Mouse (Mus musculus) heart, postnatal 10 days (tissue): ENCODE data around the gene Glrx2. TPM values are rescaled to one million over a fixed set of nuclear protein-coding genes. Genes with fewer than 3 reads are reported as not detected.
"Not testable (repeated sequence)": the region's sequence is repeated elsewhere in the genome, so short reads cannot be mapped to it uniquely, and the experiment has no call there.

Experiments
- DNase-seq, 2 experiments: peaks; one replicate each; pipeline ENCODE4 v3.0.0; 2021
- intact Hi-C: fragments of 180-260 bp; cut with DNase I; formaldehyde crosslinking; loops from one replicate; pipeline ENCODE4 v1.15.1; 2025
- total RNA-seq, 2 experiments: library from RNA; stranded (reverse); gene quantifications; 2 replicates each; pipeline ENCODE4 v1.2.3; 2021

Gene Glrx2
- 10 to 100 TPM; 74.7 to 84.3 TPM for total RNA-seq

DNA sequence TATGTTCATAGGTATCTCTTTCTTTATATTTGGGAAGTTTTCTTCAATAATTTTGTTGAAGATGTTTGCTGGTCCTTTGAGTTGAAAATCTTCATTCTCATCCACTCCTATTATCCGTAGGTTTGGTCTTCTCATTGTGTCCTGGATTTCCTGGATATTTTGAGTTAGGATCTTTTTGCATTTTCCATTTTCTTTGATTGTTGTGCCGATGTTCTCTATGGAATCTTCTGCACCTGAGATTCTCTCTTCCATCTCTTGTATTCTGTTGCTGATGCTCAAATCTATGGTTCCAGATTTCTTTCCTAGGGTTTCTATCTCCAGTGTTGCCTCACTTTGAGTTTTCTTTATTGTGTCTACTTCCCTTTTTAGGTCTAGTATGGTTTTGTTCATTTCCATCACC lies at the start of gene Glrx2:
TSS of gene Glrx2 (plus strand) at position 301 of the 400 bp plus-strand sequence.
- DNase-seq, intact Hi-C loops: not testable (repeated sequence)

- DNase-seq = no peak
- intact Hi-C loops = loop anchor here (10.0 kb wide), 1 partner anchor 1711 kb away; no protein-coding TSS in a partner anchor
Observed at GRCm38 (mm10) chr1:143675734-143676361, 40.3 kb upstream of the Glrx2 start.

DNA sequence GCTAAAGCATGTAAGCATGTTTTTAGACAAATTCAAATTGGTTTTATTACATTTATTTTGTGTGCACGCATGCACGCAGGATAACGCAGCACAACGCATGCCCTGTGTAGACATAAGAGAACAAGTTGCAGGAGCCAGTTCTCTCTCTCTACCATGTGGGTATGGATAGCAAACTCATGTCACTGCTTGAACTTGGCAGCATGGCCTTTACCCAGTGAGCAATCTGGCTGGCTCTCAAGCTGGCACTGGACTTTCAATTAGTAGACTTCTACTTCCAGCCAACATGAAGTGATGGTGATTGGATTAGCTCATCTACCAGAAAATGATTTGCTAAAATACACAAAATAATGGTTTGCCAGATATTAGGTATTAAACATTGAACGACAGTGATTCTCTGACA lies 35.0 kb upstream of the Glrx2 start:
- intact Hi-C loops = no loop called here
- DNase-seq = peak; percentile 69 to 74

GRCm38 (mm10) chr1:143684849-143685248 lies 31.3 kb upstream of the Glrx2 start:
- no peak for DNase-seq
- intact Hi-C loops = no loop called here

- intact Hi-C loops = loop anchor here (1.0 to 2.0 kb wide), 2 partner anchors 38 to 75 kb away; partner anchors contain the start of genes Trove2 and Uchl5
- no peak for DNase-seq
Observed at GRCm38 (mm10) chr1:143701736-143702135, 14.4 kb upstream of the Glrx2 start.

DNA sequence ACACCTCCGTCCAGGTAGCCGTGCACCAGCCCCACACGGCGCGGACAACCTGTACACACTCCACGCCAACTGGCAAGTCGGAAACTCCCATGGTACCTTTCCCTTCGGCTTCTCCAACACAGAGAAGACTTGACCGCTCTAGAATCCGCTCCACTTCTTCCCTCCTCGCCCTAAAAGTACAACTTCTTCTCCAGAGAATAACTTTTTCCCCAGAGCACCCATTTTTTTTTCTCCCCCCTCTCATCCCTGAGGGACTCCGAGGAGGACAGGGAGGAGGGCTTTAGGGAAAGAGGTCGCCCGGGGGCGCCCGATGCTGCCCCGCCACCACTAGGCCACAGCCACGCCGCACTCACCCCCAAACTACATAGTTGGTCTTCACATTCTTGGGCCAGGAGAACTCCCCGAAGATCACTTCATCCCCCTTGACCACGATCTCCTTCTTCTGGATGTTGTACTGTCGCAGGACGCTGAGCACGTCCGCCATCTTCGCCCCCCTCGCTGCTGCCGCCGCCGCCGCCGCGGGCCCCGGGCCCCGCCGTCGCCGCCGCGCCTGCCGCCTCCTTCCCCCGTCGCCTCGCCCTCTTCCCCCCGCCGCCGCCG lies 13.9 kb upstream of the Glrx2 start:
- intact Hi-C loops = loop anchor here (1.0 to 2.0 kb wide), 2 partner anchors 37 to 75 kb away; partner anchors contain the start of genes Trove2 and Uchl5
- peak in 1 of 2 experiments; percentile 74 for DNase-seq

GRCm38 (mm10) chr1:143702741-143703262 lies 13.3 kb upstream of the Glrx2 start, which contains the start of gene Cdc73:
Cdc73 (minus strand) TSS chr1:143702893.
- intact Hi-C loops = loop anchor here (1.0 to 2.0 kb wide), 2 partner anchors 36 to 74 kb away; partner anchors contain the start of genes Trove2 and Uchl5
- DNase-seq = peak; percentile 93

DNA sequence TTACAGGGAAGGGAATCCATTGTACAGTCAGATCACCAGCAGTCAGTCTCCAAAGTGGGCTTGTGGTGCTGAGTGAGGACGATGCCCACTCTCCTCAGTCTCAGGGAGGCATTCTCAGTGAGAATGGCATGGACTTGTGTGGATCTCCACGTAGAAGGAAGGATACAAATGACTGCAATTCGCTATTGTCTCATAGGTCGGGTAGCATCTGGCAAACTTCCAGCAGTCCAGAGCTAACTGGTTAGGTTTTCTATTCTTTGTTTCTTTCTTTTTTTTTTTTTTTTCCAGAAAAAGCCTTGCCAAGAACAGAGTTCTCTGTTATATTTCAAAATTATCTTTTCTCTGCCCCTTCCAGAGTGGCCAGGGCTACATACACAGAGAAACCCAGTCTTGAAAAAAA lies 9.1 kb upstream of the Glrx2 start:
- intact Hi-C loops = no loop called here
- no peak for DNase-seq

DNA sequence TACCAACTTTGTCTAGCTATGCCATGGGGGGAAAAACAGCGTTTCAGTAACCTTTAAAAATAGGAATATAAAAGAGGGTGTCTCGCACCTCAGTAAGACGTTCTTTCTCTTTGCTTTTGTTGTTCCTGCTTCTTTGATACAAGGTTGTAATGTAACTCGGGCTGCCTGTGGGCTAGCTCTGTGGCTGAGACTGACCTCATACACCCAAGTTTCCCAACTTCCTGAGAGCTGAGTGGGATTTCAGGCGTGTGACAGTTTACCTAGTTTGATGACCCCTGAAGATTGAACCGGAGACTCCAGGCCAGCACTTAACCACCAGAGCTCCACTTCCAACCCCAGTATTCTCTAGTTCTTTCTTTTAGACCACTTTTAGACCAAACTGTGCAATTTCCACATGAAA lies 7.8 kb upstream of the Glrx2 start:
- intact Hi-C loops = no loop called here
- no peak for DNase-seq

GRCm38 (mm10) chr1:143709966-143710626 lies 6.0 kb upstream of the Glrx2 start:
- intact Hi-C loops = no loop called here
- DNase-seq = no peak

DNA sequence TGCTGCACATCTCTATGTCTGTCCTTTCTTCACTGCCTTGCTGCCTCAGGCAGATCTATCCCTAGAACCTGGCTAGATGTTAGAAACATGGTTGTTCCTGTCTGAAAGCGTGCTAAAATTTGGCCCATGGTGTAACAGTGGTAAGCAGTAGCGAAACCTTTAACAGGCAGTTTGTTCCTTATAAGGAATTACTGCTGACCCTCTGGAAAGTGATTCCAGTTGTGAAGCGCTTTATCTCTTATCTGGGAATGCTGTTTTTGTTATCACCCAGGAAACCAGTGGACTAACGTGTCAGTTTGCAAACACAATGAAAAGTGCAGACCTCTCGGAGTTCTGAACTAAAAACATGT lies 5.5 kb upstream of the Glrx2 start:
- intact Hi-C loops = no loop called here
- DNase-seq = no peak

DNA sequence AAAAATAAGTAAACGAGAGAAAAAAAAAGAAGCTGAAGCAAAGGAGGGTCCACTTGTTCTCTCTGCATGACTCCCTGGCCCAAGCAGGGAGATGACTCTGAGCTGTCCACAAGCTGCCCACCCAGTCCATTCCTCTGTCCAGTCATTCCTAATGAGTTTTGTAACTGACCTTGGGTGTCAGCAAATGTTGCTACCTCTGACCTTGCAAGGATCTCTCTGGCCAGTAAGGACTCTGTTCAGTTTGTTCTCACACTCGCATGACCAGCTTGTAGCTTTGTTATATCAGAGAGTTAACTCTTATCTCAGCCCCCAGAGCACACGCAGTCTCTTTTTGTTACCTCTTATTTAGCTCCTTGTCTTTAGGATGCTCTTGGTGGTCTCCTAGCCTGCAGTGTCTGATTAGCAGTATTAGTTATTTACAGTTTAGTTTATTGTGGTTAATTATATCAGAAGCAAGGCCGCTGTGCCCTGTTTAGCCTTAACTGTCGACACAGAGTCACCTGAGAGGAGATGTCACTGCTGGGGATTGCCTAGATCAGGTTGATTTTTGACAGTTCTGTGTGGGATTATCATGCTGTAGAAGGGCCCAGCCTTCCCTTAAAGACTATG lies 8.4 kb downstream of the Glrx2 start:
- DNase-seq = no peak

GRCm38 (mm10) chr1:143727701-143728445 lies 11.7 kb downstream of the Glrx2 start:
- no peak for DNase-seq
- intact Hi-C loops = no loop called here

More for the DNA sequence above, 8.4 kb downstream of the Glrx2 start:
- intact Hi-C loops = no loop called here

DNA sequence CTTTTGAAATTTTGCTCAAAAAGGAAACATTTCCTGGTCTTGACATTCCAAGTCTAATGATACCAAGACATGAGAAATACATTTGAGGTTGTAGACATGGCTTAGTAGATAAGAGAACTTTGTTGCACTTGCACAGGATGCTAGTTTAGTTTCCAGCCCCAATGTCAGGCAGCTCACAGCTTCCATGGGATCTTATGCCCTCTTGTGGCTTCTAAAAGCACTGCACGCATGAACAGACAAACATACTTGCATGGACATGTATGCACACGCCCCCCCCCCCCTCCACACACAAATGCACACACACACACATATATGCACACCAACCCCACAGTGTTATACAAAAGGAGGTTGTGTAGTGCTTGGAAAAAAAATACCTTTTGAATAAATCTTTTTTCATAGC lies 14.8 kb downstream of the Glrx2 start:
- peak in 1 of 2 experiments; percentile 30 for DNase-seq
- intact Hi-C loops = no loop called here

DNA sequence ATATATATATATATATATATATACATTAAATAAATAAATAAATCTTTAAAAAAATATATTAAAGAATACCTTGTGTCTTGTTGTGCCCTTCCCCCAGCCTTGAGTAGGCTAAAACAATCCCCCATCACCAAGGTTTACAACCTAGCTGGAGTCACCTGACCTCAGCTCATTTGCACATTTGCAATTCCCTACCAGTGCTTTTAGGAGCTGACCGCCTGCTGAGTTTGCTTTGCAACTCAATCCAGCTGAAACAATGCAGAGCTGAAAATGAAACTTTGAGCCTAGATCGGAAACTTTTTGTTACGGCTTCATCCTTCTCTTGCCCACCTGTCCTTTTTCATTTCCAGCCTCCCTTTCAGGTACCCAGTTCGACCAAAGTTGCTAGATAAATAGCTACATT lies 15.6 kb downstream of the Glrx2 start:
- intact Hi-C loops = no loop called here
- DNase-seq = no peak

GRCm38 (mm10) chr1:143733914-143734410 lies 17.8 kb downstream of the Glrx2 start:
- intact Hi-C loops = no loop called here
- DNase-seq = no peak

- intact Hi-C loops = loop anchor here (1.0 kb wide), 1 partner anchor 37 kb away; the partner anchor contains the start of gene Cdc73
Observed at GRCm38 (mm10) chr1:143738811-143739210, 22.7 kb downstream of the Glrx2 start.

DNA sequence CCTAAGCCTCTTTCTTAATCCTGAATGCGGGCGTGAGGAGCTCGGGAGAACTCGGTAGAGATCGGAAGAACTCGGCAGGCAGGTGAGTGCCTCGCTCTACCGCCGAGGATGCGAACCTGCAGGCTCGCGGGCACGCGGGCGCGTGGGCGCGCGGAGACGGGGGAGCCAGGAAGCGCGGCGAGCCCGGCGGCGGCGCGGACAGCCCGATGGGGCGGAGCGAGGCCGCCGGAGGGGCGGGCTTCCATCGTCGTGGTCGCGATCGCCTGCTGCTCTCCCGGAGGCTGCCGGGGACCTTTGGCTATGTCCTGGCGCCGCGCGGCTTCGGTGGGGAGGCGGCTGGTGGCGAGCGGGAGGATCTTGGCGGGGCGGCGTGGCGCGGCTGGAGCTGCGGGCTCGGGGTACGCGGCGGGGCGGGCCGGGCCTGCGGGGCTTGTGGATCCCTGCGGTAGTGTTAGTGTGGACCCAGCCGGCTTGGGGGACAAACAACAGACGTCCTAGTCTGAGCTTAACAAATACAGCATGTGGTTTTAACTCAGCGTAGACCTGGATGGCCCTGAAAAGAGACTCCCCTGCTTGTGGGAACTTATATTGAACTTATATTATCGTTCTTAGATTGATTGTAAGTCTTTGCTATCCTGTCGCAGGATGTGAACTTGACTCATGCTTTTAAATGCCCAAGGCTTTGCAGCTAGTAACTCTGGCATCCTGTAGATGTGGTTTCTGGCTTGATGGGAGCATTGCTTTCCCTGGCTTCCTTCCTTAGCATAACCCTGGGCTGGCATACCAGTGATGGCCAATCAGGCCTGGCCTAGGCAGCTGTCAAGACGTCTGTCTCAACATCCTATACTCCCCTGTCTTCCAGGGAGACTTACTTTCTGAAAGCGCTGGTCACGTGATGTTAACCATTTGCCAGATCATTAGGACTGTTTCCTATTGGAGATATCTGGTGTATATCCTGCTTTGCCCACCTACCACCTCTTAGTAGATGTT lies 23.5 kb downstream of the Glrx2 start:
- intact Hi-C loops = loop anchor here (1.0 kb wide), 1 partner anchor 37 kb away; the partner anchor contains the start of gene Cdc73

More at GRCm38 (mm10) chr1:143738811-143739210, 22.7 kb downstream of the Glrx2 start:
- DNase-seq = peak in 1 of 2 experiments; percentile 10

GRCm38 (mm10) chr1:143740581-143740980 lies 24.4 kb downstream of the Glrx2 start:
- intact Hi-C loops = no loop called here
- DNase-seq = no peak

More for the DNA sequence above, 23.5 kb downstream of the Glrx2 start:
- peak; percentile 84 to 85 for DNase-seq
